Mouse (Mus musculus): ENCODE measurements around the gene Arhgef10l. TPM values are rescaled to one million over a fixed set of nuclear protein-coding genes. Genes with fewer than 3 reads are reported as not detected.

The Arhgef10l gene
- total RNA-seq, 2 experiments from 2014 or later = 48.8 to 50.8 TPM

- no peak for DNase-seq (ENCODE audit: low spot score in 2 of 2)
Measured at GRCm38 (mm10) chr4:140636312-140636996, 29.4 kb downstream of the Arhgef10l start.

GRCm38 (mm10) chr4:140634861-140635388 lies 30.9 kb downstream of the Arhgef10l start:
- DNase-seq (ENCODE audit: low spot score in 2 of 2) = no peak

- DNase-seq (ENCODE audit: low spot score in 2 of 2) = no peak
Measured at GRCm38 (mm10) chr4:140631276-140631849, 34.4 kb downstream of the Arhgef10l start.

DNA sequence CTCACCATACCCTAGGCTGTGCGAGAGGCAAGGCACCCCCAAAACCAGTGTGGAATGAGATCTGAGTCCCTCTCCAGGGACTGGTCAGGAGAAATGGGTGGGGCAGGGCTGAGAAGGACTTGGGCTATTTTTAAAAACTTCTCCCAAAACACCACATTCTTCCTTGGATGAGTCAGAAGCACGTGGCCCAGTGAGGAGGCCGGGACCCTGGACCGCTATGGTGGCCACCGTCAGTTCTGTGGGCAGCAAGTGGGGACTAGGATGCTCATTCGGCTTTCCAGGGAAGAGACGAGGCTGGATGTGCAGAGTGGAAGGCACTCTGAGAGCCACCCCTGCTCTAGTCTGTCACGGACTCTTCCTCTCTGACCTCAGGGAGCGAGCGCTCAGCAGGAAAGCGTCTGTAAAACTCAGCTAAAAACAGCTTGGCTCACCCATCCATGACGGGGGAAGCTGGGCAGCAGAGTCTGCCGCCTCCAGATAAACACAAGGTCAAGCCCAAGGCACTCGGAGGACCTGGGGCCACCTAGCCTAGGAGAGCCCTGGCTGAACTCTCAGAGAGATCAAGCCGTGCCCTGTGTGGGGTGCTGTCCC lies 35.1 kb downstream of the Arhgef10l start:
- DNase-seq (ENCODE audit: low spot score in 2 of 2) = no peak

GRCm38 (mm10) chr4:140630136-140630535 lies 35.7 kb downstream of the Arhgef10l start:
- DNase-seq (ENCODE audit: low spot score in 2 of 2) = no peak

GRCm38 (mm10) chr4:140628971-140629370 lies 36.8 kb downstream of the Arhgef10l start:
- DNase-seq (ENCODE audit: low spot score in 2 of 2) = no peak

DNA sequence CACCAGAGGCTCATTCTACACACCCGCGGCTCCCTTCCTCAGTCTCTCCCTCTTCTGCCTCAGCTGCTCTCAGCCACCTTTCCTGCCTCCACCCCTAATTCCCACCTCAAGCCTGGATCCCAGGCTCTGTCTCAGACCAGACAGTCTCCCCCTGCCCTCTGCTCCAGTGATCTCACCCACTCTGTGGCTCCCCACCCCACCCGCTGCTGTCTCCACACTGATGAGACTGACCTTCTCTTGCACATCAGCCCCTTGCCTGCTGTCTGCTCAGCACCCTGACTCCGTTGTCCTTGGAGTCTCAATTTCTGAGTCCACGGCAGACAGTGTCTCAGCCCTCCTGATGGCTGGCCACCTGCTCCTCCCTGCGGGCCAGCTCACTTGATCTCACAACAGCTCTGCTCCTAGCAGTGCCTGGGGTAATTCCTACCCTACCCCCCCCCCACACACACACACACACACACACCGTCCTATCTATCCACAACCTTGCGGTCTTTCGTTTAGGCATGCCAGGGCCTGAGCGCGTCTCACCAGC lies 37.3 kb downstream of the Arhgef10l start:
- DNase-seq (ENCODE audit: low spot score in 2 of 2) = no peak

GRCm38 (mm10) chr4:140625651-140626525 lies 39.9 kb downstream of the Arhgef10l start:
- DNase-seq (ENCODE audit: low spot score in 2 of 2) = no peak

DNA sequence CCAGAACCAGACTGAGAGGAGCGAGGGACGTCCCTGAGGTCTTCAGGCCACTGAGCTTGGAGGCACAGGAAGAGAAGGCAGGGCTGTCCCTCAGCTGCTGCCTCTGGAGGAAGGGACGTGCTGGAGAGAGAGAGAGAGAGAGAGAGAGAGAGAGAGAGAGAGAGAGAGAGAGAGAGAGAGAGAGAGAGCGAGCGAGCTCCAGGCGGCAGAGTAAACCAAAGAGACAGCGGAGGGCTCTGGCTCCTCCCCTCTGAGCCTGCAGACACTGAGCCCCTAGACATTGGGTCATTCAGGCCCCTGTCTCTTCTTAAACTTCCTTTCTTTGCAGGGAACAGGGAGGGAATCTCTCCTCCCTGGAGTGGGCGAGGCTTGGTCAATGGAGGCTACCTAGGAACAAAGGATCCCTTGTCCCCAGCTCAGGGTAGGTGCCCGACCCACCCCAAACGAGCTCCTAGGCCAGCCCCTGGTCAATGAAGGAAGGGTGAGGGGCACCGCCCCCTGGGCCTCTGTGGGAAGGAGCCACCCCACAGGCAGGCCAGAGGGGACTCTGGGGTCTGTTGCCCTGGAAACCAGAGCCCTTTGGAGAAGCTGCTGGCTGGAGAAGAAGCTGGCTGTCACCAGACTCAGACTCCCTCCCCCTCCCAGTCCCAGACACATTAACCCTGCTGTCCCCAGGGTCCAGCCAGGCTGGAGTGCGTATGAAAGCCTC lies 41.2 kb downstream of the Arhgef10l start:
- peak; percentile 67 to 79 for DNase-seq (ENCODE audit: low spot score in 2 of 2)

DNA sequence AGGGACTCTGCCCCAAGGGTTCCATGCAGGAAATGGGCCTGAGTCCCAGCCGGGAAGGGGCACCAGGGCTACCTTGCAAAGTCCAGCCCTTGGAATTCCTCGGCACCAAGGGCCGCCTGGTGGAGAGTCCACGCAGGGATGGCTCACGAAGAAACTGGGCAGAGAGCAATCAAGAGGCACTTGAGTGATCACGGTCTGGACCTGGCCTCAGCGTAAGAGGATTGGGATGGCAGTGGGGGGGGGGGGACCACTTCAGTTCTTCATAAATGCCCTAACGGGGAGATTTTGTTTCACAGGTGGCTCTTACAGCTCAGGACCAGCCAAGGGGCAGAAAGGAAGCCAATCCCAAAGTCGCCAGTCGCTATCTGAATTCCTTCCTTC lies 41.7 kb downstream of the Arhgef10l start:
- no peak for DNase-seq (ENCODE audit: low spot score in 2 of 2)

- DNase-seq (ENCODE audit: low spot score in 2 of 2) = no peak
Measured at GRCm38 (mm10) chr4:140622819-140623218, 43.0 kb downstream of the Arhgef10l start.

- DNase-seq (ENCODE audit: low spot score in 2 of 2) = no peak
Measured at GRCm38 (mm10) chr4:140620496-140620895, 45.3 kb downstream of the Arhgef10l start.

GRCm38 (mm10) chr4:140617391-140618385 lies 48.1 kb downstream of the Arhgef10l start:
- no peak for DNase-seq (ENCODE audit: low spot score in 2 of 2)

DNA sequence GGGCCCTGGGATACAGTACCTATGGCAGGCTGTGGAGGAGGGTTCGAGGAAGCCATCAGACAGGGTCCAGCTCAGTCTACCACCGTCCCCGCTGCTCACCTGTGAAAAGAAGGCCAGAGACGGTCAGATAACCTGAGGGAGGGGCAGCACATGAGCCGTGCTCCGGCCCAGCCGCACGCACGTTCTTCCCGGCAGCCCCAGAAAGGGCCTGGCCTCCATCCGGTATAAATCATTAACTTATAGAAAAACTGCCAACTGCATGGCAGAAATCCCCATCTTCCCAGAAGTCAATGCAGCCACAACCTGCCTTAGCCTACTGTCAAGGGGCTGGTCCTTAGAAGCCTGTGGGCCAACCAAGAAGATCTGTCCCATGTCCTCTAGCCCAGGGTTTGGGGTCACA lies 48.9 kb downstream of the Arhgef10l start:
- DNase-seq (ENCODE audit: low spot score in 2 of 2) = no peak

DNA sequence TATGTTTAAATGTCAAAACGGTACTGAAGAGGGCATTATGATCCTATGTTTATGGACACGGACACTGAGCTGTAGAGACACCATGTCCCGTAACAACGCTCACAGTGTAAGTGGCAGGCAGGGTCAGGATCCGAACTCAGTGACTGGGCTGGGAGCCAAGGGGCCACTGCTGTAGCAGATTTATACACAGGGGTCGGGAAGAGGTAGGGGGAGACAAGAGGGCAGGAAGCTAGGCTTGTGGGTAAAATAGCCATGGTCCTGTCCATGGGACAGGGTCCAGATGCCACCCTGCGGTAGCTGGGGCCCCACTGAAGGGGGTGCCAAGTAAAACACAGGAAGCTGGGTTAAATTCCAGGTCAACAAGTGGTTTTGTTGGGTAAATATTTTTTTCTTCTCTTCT lies 49.6 kb downstream of the Arhgef10l start:
- DNase-seq (ENCODE audit: low spot score in 2 of 2) = no peak

DNA sequence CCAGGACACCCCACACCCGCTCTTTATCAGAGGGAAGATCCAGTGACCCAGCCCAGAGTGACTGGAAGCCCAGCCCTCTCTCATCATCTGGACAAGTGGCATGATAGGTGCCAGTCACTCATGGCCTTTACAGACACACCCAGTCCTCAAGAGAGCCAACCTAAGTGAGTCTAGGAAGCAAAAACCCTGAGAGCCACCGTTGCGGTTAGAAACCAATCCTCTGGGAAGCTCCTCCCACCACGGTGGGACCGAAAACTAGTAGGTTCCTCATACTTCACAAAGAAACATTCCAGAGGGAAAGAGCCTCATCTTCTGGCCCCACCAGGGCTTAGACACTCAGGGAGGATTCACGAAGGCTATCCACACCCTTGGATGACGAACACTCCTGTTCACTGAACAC lies 50.0 kb downstream of the Arhgef10l start:
- no peak for DNase-seq (ENCODE audit: low spot score in 2 of 2)

DNA sequence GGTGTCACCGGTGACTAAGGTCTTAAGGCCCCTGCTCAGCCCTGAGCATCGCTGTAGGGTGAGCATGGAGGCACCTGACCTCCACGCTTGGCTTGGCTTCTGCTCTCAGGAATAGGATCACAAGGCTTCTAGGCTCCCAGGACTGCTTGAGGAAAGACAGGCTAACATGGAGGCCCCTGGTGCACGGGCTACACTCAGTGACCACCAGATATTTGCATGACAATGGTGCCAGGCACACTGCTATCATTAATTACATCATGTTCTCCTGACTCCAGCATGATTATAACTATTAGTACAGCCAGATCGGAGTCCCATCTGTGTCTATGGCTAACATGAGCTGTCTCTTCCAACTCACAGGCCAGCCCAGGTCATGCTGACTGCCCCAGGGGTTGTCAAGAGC lies 51.3 kb downstream of the Arhgef10l start:
- no peak for DNase-seq (ENCODE audit: low spot score in 2 of 2)

DNA sequence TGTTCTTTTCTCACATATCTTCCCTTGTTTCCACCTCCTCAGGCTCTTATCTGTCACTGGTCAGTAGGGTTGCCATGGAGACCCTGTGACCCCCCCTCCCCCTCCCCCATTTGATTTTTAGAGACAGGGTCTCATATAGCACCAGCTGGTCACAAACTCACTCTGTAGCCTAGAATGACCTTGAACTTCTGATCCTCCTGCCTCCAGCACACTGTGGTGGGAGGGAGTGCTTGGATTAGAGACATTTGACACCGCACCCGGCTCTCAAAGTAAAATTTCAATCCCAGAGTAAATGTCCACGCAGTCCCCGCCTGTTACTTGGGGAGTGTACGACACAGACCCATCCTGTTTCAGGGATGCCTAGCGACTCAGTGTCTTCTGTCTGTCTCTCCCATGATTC lies 51.7 kb downstream of the Arhgef10l start:
- DNase-seq (ENCODE audit: low spot score in 2 of 2) = no peak

DNA sequence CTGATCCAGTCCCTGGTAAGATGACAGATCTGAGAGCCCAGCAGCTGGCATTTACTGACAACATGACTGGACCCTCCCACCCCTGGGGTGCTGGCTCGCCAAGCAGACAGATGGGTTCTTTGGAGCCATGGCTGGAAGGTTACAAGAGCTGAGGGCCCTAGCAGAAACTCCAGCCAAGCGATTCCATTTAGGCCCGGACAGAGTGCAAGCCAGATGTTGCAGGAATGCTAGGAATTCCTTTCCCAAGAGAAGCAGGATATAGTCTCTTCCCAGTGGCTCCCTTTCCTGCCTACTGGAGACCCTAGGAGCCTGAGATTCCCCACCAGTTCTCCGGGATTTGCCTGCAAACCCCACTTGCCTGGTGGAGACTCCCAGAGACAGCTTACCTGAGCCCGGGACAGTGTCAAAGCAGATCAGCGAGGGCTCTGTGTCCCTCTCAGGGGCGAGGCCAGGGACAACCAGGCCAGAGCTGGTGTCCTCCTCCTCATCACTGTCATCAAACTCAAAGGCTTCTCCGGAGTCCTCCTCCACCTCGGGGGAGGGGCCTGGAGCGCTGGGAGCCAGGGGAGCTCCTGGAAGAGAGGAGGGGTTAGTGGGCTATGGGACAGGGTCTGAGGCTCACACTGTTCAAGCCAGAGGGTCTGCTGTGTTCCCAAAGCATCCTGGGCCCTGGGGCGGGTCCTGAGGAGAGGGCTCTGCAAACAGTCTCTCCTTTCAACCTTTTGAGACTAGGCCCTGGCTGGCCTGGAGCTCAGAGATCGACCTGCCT lies 54.8 kb downstream of the Arhgef10l start:
- no peak for DNase-seq (ENCODE audit: low spot score in 2 of 2)

All from layer of hippocampus, postnatal 14 days (tissue).